Mouse (Mus musculus): ENCODE measurements around the gene Kcna4. TPM values are rescaled to one million over a fixed set of nuclear protein-coding genes. Genes with fewer than 3 reads are reported as not detected.

Kcna4 gene
- total and polyA plus RNA-seq, 3 experiments = not detected

Other genes with a start within 250 kb of the Kcna4 start
- not detected in 2 replicates for gene Fshb, start 231.0 kb upstream of the Kcna4 start, total RNA-seq (2012; rRNA removed)
- not detected in 2 replicates for gene Fshb, start 231.0 kb upstream of the Kcna4 start, total RNA-seq (2014; rRNA removed)
- not detected in 2 replicates for gene Fshb, start 231.0 kb upstream of the Kcna4 start, polyA plus RNA-seq (2012; ENCODE audit: insufficient read length, low read depth)